Mouse (Mus musculus): ENCODE data around the gene Wbp2. TPM values are rescaled to one million over a fixed set of nuclear protein-coding genes. Genes with fewer than 3 reads are reported as not detected.
"Not testable (repeated sequence)": the region's sequence is repeated elsewhere in the genome, so short reads cannot be mapped to it uniquely, and the experiment has no call there.

The Wbp2 gene
- polyA plus RNA-seq, 1 experiment from 2014 or later = 165 TPM

- H3K27me3 ChIP-seq (replicated peaks) = no peaks in the 10 kb centered on the region
- 28% methylated on average over 23 of the region's 23 CpGs for WGBS
- peaks cover 7% of the 10 kb centered on the region; the same call in 1 of the 2 replicates for H3K36me3 ChIP-seq (replicated peaks)
- H3K4me2 ChIP-seq = no peak within 1 kb of the TSS
- no peak for ATAC-seq (replicated peaks)
- no peak within 1 kb of the TSS for H3K27ac ChIP-seq
- no peak within 1 kb of the TSS for H3K4me3 ChIP-seq
- H3K4me1 ChIP-seq = peaks cover 27% of the 10 kb centered on the region
- H3K9me3 ChIP-seq = no peaks in the 10 kb centered on the region
- H3K9ac ChIP-seq = no peak within 1 kb of the TSS
Measured at GRCm38 (mm10) chr11:116127156-116127980, 40.6 kb upstream of the Wbp2 start, which contains the start of gene Trim47. TSS of gene Trim47 (minus strand) at chr11:116127210.

- no peaks in the 10 kb centered on the region for H3K9me3 ChIP-seq
- no peaks in the 10 kb centered on the region for H3K27me3 ChIP-seq (replicated peaks)
- H3K27ac ChIP-seq = no peak overlapping the region
- no peak for ATAC-seq (replicated peaks)
- H3K4me1 ChIP-seq = peaks cover 20% of the 10 kb centered on the region
- H3K36me3 ChIP-seq (replicated peaks) = peaks cover 7% of the 10 kb centered on the region; the same call in 1 of the 2 replicates
- no peak overlapping the region for H3K4me3 ChIP-seq
- H3K4me2 ChIP-seq = no peak overlapping the region
- H3K9ac ChIP-seq = no peak overlapping the region
- WGBS = 94% methylated on average over 15 of the region's 15 CpGs
Measured at GRCm38 (mm10) chr11:116126261-116126660, 39.5 kb upstream of the Wbp2 start.

DNA sequence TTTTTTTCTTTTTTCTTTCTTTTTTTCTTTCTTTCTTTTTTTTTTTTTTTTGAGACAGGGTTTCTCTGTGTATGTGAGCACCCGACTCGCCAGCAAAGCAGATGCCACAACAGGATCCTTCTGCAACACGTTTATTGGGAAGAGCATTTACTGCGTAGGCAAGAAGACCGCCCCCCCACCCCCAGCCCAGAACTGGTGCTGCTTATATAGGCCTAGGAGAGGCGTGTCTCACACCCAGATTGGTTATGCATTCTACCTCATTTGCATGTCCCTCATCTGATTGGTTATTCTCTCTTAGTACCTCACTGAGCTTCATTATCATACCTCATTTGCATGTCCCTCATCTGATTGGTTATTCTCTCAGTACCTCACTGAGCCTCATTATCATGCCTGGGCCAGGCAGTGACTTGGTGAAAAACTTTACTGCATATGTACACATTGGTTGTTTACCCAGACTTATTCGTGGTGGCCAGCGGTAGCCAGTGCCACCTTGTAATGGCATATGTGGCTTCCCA, 35.0 kb upstream of the Wbp2 start:
- not testable (repeated sequence) for H3K36me3 ChIP-seq (replicated peaks); H3K4me2 ChIP-seq; H3K27me3 ChIP-seq (replicated peaks); ATAC-seq (replicated peaks); H3K4me1 ChIP-seq; H3K9me3 ChIP-seq; H3K9ac ChIP-seq; H3K4me3 ChIP-seq; H3K27ac ChIP-seq
- WGBS = 95% methylated on average over 8 of the region's 8 CpGs

DNA sequence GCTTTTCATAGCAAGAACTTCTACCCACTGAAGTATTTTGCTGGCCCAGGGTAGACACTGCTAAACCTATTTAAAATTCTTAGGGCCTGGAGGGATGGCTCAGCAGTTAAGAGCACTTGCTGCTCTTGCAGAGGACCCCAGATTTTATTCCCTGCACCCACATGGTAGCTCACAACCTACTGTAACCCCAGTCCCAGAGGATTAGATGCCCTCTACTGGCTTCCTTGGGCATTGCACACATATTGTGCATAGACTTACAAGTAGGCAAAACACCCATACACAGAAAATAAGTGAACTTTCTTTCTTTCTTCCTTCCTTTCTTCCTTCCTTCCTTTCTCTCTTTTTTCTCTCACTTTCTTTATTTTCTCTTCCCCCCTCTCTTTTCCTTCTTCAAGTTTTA, 31.0 kb upstream of the Wbp2 start:
- H3K27ac ChIP-seq = no peak overlapping the region
- H3K4me1 ChIP-seq = no peaks in the 10 kb centered on the region
- no peak overlapping the region for H3K9ac ChIP-seq
- no peaks in the 10 kb centered on the region for H3K9me3 ChIP-seq
- no peak for ATAC-seq (replicated peaks)
- no peaks in the 10 kb centered on the region for H3K27me3 ChIP-seq (replicated peaks)
- no peaks in the 10 kb centered on the region for H3K36me3 ChIP-seq (replicated peaks)
- H3K4me2 ChIP-seq = no peak overlapping the region
- H3K4me3 ChIP-seq = no peak overlapping the region

- H3K27me3 ChIP-seq (replicated peaks) = peaks cover under 1% of the 10 kb centered on the region; the same call in 1 of the 2 replicates
- no peak overlapping the region for H3K4me2 ChIP-seq
- ATAC-seq (replicated peaks) = no peak
Measured at GRCm38 (mm10) chr11:116117241-116117640, 30.4 kb upstream of the Wbp2 start.

DNA sequence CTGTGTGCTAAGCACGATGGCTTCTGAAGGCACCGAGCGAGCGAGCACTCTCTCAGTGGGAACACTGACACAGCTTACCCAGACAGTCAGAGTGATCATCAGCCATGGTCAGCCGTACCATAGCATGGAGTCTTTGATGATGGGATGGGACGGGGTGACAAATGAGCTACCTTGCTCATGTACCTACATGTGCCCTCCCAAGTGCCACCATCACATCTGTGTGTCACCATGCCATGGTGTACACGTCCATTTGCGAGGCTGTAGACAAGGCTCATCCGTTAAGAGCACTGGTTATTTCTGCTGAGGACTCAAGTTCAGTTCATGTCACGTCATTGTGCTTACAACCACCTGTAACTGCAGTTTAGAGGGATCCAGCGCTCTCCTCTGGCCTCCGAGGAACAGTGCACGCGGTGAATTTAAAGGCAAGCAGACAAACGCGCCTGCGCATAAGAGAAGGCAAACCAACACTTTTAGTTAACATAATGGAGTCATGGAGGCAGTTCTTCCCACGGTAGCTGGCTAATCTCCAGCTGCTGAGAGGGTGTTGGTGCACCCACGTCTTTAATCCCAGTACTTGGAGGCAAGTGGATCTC, 24.9 kb upstream of the Wbp2 start:
- Histone ChIP-seq H3K4me2 (no peak overlapping the region), H3K27ac (no peak overlapping the region), H3K9ac (no peak overlapping the region), H3K4me3 (no peak overlapping the region), H3K27me3 (replicated peaks) (peaks cover 53% of the 10 kb centered on the region), H3K4me1 (peaks cover 26% of the 10 kb centered on the region), H3K36me3 (replicated peaks) (no peaks in the 10 kb centered on the region), H3K9me3 (no peaks in the 10 kb centered on the region)
- ATAC-seq (replicated peaks) = no peak
- 81% methylated on average over 19 of the region's 19 CpGs for WGBS

More at GRCm38 (mm10) chr11:116117241-116117640, 30.4 kb upstream of the Wbp2 start:
- WGBS = 82% methylated on average over 12 of the region's 12 CpGs
- Histone ChIP-seq H3K4me3 (no peak overlapping the region), H3K36me3 (replicated peaks) (no peaks in the 10 kb centered on the region), H3K9ac (no peak overlapping the region), H3K4me1 (no peaks in the 10 kb centered on the region), H3K27ac (no peak overlapping the region), H3K9me3 (no peaks in the 10 kb centered on the region)

- H3K4me3 ChIP-seq = no peak overlapping the region
- H3K36me3 ChIP-seq (replicated peaks) = no peaks in the 10 kb centered on the region
- H3K4me2 ChIP-seq = no peak overlapping the region
- H3K27me3 ChIP-seq (replicated peaks) = peaks cover 58% of the 10 kb centered on the region
- H3K9ac ChIP-seq = no peak overlapping the region
- H3K4me1 ChIP-seq = peaks cover 31% of the 10 kb centered on the region
- H3K9me3 ChIP-seq = no peaks in the 10 kb centered on the region
- WGBS = 78% methylated on average over 4 of the region's 4 CpGs
- ATAC-seq (replicated peaks) = no peak
- no peak overlapping the region for H3K27ac ChIP-seq
Measured at GRCm38 (mm10) chr11:116111067-116111466, 24.3 kb upstream of the Wbp2 start.

GRCm38 (mm10) chr11:116110540-116110939, 23.7 kb upstream of the Wbp2 start:
- no peak overlapping the region for H3K9ac ChIP-seq

GRCm38 (mm10) chr11:116110131-116110530, 23.3 kb upstream of the Wbp2 start:
- H3K36me3 ChIP-seq (replicated peaks) = no peaks in the 10 kb centered on the region
- H3K4me3 ChIP-seq = peak overlapping the region; percentile 35
- no peak overlapping the region for H3K27ac ChIP-seq
- peaks cover 64% of the 10 kb centered on the region for H3K27me3 ChIP-seq (replicated peaks)
- no peaks in the 10 kb centered on the region for H3K9me3 ChIP-seq
- ATAC-seq (replicated peaks) = peak; percentile 45; the same call in 1 of the 2 replicates
- H3K4me1 ChIP-seq = peaks cover 32% of the 10 kb centered on the region
- no peak overlapping the region for H3K9ac ChIP-seq
- WGBS = 2% methylated on average over 35 of the region's 35 CpGs
- peak overlapping the region; percentile 49 for H3K4me2 ChIP-seq

More at GRCm38 (mm10) chr11:116110540-116110939, 23.7 kb upstream of the Wbp2 start:
- no peak for ATAC-seq (replicated peaks)
- H3K27me3 ChIP-seq (replicated peaks) = peaks cover 62% of the 10 kb centered on the region
- peaks cover 32% of the 10 kb centered on the region for H3K4me1 ChIP-seq
- 27% methylated on average over 10 of the region's 10 CpGs for WGBS
- H3K27ac ChIP-seq = no peak overlapping the region
- peak overlapping the region; percentile 49 for H3K4me2 ChIP-seq
- peak overlapping the region; percentile 35 for H3K4me3 ChIP-seq
- no peaks in the 10 kb centered on the region for H3K9me3 ChIP-seq
- no peaks in the 10 kb centered on the region for H3K36me3 ChIP-seq (replicated peaks)

- 0 out of 2 replicates have a peak, but pooled peaks have one; percentile 3 for ATAC-seq (replicated peaks)
- H3K4me3 ChIP-seq = peak overlapping the region; percentile 35
- H3K9ac ChIP-seq = no peak overlapping the region
- no peak overlapping the region for H3K27ac ChIP-seq
- peak overlapping the region; percentile 49 for H3K4me2 ChIP-seq
- H3K4me1 ChIP-seq = peaks cover 33% of the 10 kb centered on the region
- no peaks in the 10 kb centered on the region for H3K9me3 ChIP-seq
- WGBS = 2% methylated on average over 54 of the region's 70 CpGs
- H3K36me3 ChIP-seq (replicated peaks) = no peaks in the 10 kb centered on the region
- H3K27me3 ChIP-seq (replicated peaks) = peaks cover 64% of the 10 kb centered on the region
Measured at GRCm38 (mm10) chr11:116109441-116110081, 22.8 kb upstream of the Wbp2 start.

GRCm38 (mm10) chr11:116108464-116109137, 21.8 kb upstream of the Wbp2 start:
- Histone ChIP-seq H3K27ac (no peak overlapping the region), H3K4me3 (peak overlapping the region; percentile 35), H3K9ac (no peak overlapping the region; the same call in 1 of the 2 replicates), H3K36me3 (replicated peaks) (no peaks in the 10 kb centered on the region), H3K27me3 (replicated peaks) (peaks cover 64% of the 10 kb centered on the region), H3K4me2 (peak overlapping the region; percentile 49), H3K9me3 (no peaks in the 10 kb centered on the region), H3K4me1 (peaks cover 40% of the 10 kb centered on the region)
- WGBS = 3% methylated on average over 23 of the region's 23 CpGs
- ATAC-seq (replicated peaks) = no peak
